Mouse (Mus musculus): ENCODE data around the gene Cdk12. TPM values are rescaled to one million over a fixed set of nuclear protein-coding genes. Genes with fewer than 3 reads are reported as not detected.

Gene Cdk12
- polyA plus RNA-seq, 1 experiment: 19.5 TPM

GRCm38 (mm10) chr11:98298484-98299205, 95.8 kb downstream of the Cdk12 start:
- no peak for DNase-seq (ENCODE audit: extremely low spot score in 1 of 2, low spot score in 1 of 2)

- peak; percentile 58 to 70 for DNase-seq (ENCODE audit: extremely low spot score in 1 of 2, low spot score in 1 of 2)
Measured at GRCm38 (mm10) chr11:98313790-98314323, 111.0 kb downstream of the Cdk12 start.

- DNase-seq (ENCODE audit: extremely low spot score in 1 of 2, low spot score in 1 of 2): no peak
Measured at GRCm38 (mm10) chr11:98317479-98317878, 114.6 kb downstream of the Cdk12 start.

- DNase-seq (ENCODE audit: extremely low spot score in 1 of 2, low spot score in 1 of 2): no peak
Measured at GRCm38 (mm10) chr11:98318421-98319116, 115.7 kb downstream of the Cdk12 start.

GRCm38 (mm10) chr11:98319120-98319519, 116.3 kb downstream of the Cdk12 start:
- no peak for DNase-seq (ENCODE audit: extremely low spot score in 1 of 2, low spot score in 1 of 2)

GRCm38 (mm10) chr11:98319544-98319943, 116.7 kb downstream of the Cdk12 start:
- no peak for DNase-seq (ENCODE audit: extremely low spot score in 1 of 2, low spot score in 1 of 2)

- no peak for DNase-seq (ENCODE audit: extremely low spot score in 1 of 2, low spot score in 1 of 2)
Measured at GRCm38 (mm10) chr11:98319944-98320343, 117.1 kb downstream of the Cdk12 start.

- DNase-seq (ENCODE audit: extremely low spot score in 1 of 2, low spot score in 1 of 2): no peak
Measured at GRCm38 (mm10) chr11:98320381-98320780, 117.5 kb downstream of the Cdk12 start.

GRCm38 (mm10) chr11:98320806-98321676, 118.2 kb downstream of the Cdk12 start:
- no peak for DNase-seq (ENCODE audit: extremely low spot score in 1 of 2, low spot score in 1 of 2)

- no peak for DNase-seq (ENCODE audit: extremely low spot score in 1 of 2, low spot score in 1 of 2)
Measured at GRCm38 (mm10) chr11:98321677-98322003, 118.8 kb downstream of the Cdk12 start.

GRCm38 (mm10) chr11:98322159-98322558, 119.3 kb downstream of the Cdk12 start:
- no peak for DNase-seq (ENCODE audit: extremely low spot score in 1 of 2, low spot score in 1 of 2)

GRCm38 (mm10) chr11:98323136-98323866, 120.4 kb downstream of the Cdk12 start:
- DNase-seq (ENCODE audit: extremely low spot score in 1 of 2, low spot score in 1 of 2): no peak

- no peak for DNase-seq (ENCODE audit: extremely low spot score in 1 of 2, low spot score in 1 of 2)
Measured at GRCm38 (mm10) chr11:98323933-98324332, 121.1 kb downstream of the Cdk12 start.

GRCm38 (mm10) chr11:98325191-98325820, 122.4 kb downstream of the Cdk12 start:
- no peak for DNase-seq (ENCODE audit: extremely low spot score in 1 of 2, low spot score in 1 of 2)

- DNase-seq (ENCODE audit: extremely low spot score in 1 of 2, low spot score in 1 of 2): no peak
Measured at GRCm38 (mm10) chr11:98325821-98326218, 123.0 kb downstream of the Cdk12 start.

GRCm38 (mm10) chr11:98326741-98327135, 123.9 kb downstream of the Cdk12 start:
- DNase-seq (ENCODE audit: extremely low spot score in 1 of 2, low spot score in 1 of 2): no peak

- no peak for DNase-seq (ENCODE audit: extremely low spot score in 1 of 2, low spot score in 1 of 2)
Measured at GRCm38 (mm10) chr11:98327136-98328030, 124.5 kb downstream of the Cdk12 start.

GRCm38 (mm10) chr11:98328031-98328370, 125.1 kb downstream of the Cdk12 start:
- no peak for DNase-seq (ENCODE audit: extremely low spot score in 1 of 2, low spot score in 1 of 2)
